Mouse (Mus musculus): ENCODE results near the gene Cnot10. TPM values are rescaled to one million over a fixed set of nuclear protein-coding genes. Genes with fewer than 3 reads are reported as not detected.
A peak's percentile ranks its signal among the peaks of the same experiment; 100 is the strongest.

Gene Cnot10
- polyA plus RNA-seq, 1 experiment from 2014 or later: 81.9 TPM

- Histone ChIP-seq H3K4me3 (replicated peaks) (peak overlapping the region; percentile 21; the same call in 1 of the 2 replicates), H3K36me3 (no peaks in the 10 kb centered on the region), H3K4me1 (replicated peaks) (peaks cover 63% of the 10 kb centered on the region), H3K4me2 (peak overlapping the region; percentile 46), H3K9ac (replicated peaks) (no peak overlapping the region), H3K9me3 (no peaks in the 10 kb centered on the region), H3K27me3 (no peaks in the 10 kb centered on the region), H3K27ac (peak overlapping the region; percentile 72)
- WGBS: 16% methylated on average over 9 of the region's 9 CpGs
- no peak; the same call in 1 of the 2 replicates for ATAC-seq (ENCODE audit: insufficient number of reproducible peaks, insufficient read depth, low FRiP score, low TSS enrichment, low read depth)
Observed at GRCm38 (mm10) chr9:114544754-114545393, 95.1 kb downstream of the Cnot10 start.

GRCm38 (mm10) chr9:114543882-114544753, 95.9 kb downstream of the Cnot10 start:
- Histone ChIP-seq H3K9ac (replicated peaks) (no peak overlapping the region), H3K27me3 (no peaks in the 10 kb centered on the region), H3K36me3 (no peaks in the 10 kb centered on the region), H3K9me3 (no peaks in the 10 kb centered on the region), H3K27ac (peak overlapping the region; percentile 72; the same call in 1 of the 2 replicates), H3K4me1 (replicated peaks) (peaks cover 59% of the 10 kb centered on the region), H3K4me2 (peak overlapping the region; percentile 46), H3K4me3 (replicated peaks) (peak overlapping the region; percentile 21)
- 17% methylated on average over 17 of the region's 17 CpGs for WGBS
- ATAC-seq (ENCODE audit: insufficient number of reproducible peaks, insufficient read depth, low FRiP score, low TSS enrichment, low read depth): peak; percentile 28; the same call in 1 of the 2 replicates

- Histone ChIP-seq H3K27me3 (no peaks in the 10 kb centered on the region), H3K4me2 (no peak overlapping the region), H3K4me3 (replicated peaks) (no peak overlapping the region), H3K9me3 (no peaks in the 10 kb centered on the region), H3K9ac (replicated peaks) (no peak overlapping the region), H3K27ac (no peak overlapping the region), H3K36me3 (no peaks in the 10 kb centered on the region), H3K4me1 (replicated peaks) (peaks cover 59% of the 10 kb centered on the region)
- 39% methylated on average over 1 of the region's 1 CpGs for WGBS
- ATAC-seq (ENCODE audit: insufficient number of reproducible peaks, insufficient read depth, low FRiP score, low TSS enrichment, low read depth): no peak
Observed at GRCm38 (mm10) chr9:114541279-114541741, 98.7 kb downstream of the Cnot10 start.

- Histone ChIP-seq H3K4me3 (replicated peaks) (no peak overlapping the region), H3K4me1 (replicated peaks) (peaks cover 37% of the 10 kb centered on the region), H3K9ac (replicated peaks) (no peak overlapping the region), H3K27ac (peak overlapping the region; percentile 17; the same call in 1 of the 2 replicates), H3K27me3 (no peaks in the 10 kb centered on the region), H3K4me2 (no peak overlapping the region), H3K9me3 (no peaks in the 10 kb centered on the region), H3K36me3 (no peaks in the 10 kb centered on the region)
- no peak for ATAC-seq (ENCODE audit: insufficient number of reproducible peaks, insufficient read depth, low FRiP score, low TSS enrichment, low read depth)
- 56% methylated on average over 7 of the region's 7 CpGs for WGBS
Observed at GRCm38 (mm10) chr9:114538996-114539563, 100.9 kb downstream of the Cnot10 start.

GRCm38 (mm10) chr9:114536628-114537027, 103.4 kb downstream of the Cnot10 start:
- no peak overlapping the region for H3K4me2 ChIP-seq
- H3K36me3 ChIP-seq: no peaks in the 10 kb centered on the region
- H3K4me3 ChIP-seq (replicated peaks): no peak overlapping the region
- ATAC-seq (ENCODE audit: insufficient number of reproducible peaks, insufficient read depth, low FRiP score, low TSS enrichment, low read depth): no peak; the same call in 1 of the 2 replicates
- no peak overlapping the region for H3K9ac ChIP-seq (replicated peaks)
- 12% methylated on average over 2 of the region's 2 CpGs for WGBS
- H3K4me1 ChIP-seq (replicated peaks): peaks cover 41% of the 10 kb centered on the region
- H3K27ac ChIP-seq: peak overlapping the region; percentile 36; the same call in 1 of the 2 replicates
- no peaks in the 10 kb centered on the region for H3K9me3 ChIP-seq
- no peaks in the 10 kb centered on the region for H3K27me3 ChIP-seq

Other genes starting within 250 kb of the Cnot10 start
- gene Crtap, start 249.5 kb downstream of the Cnot10 start, polyA plus RNA-seq (2016; fragmentation: Nextera tagmentation; extraction: Ambion mirVana): 89.0 and 92.9 TPM in 2 replicates
- gene Glb1, start 239.1 kb downstream of the Cnot10 start, polyA plus RNA-seq (2016; fragmentation: Nextera tagmentation; extraction: Ambion mirVana): 25.0 and 27.2 TPM in 2 replicates
- gene Tmppe, start 239.1 kb downstream of the Cnot10 start, polyA plus RNA-seq (2016; fragmentation: Nextera tagmentation; extraction: Ambion mirVana): 10.2 and 10.7 TPM in 2 replicates
- not detected in 2 replicates for gene Ccr4, start 135.3 kb downstream of the Cnot10 start, polyA plus RNA-seq (2016; fragmentation: Nextera tagmentation; extraction: Ambion mirVana)
- 0.41 and 0.70 TPM in 2 replicates for gene C130032M10Rik, start 124.5 kb downstream of the Cnot10 start, polyA plus RNA-seq (2016; fragmentation: Nextera tagmentation; extraction: Ambion mirVana)
- gene Trim71, start 75.8 kb downstream of the Cnot10 start, polyA plus RNA-seq (2016; fragmentation: Nextera tagmentation; extraction: Ambion mirVana): 1.6 and 2.3 TPM in 2 replicates
- 69.0 and 77.4 TPM in 2 replicates for gene Dync1li1, start 48.6 kb upstream of the Cnot10 start, polyA plus RNA-seq (2016; fragmentation: Nextera tagmentation; extraction: Ambion mirVana)
- 24.9 and 26.1 TPM in 2 replicates for gene Cmtm6, start 90.9 kb upstream of the Cnot10 start, polyA plus RNA-seq (2016; fragmentation: Nextera tagmentation; extraction: Ambion mirVana)
- 78.6 and 80.9 TPM in 2 replicates for gene Cmtm7, start 141.7 kb upstream of the Cnot10 start, polyA plus RNA-seq (2016; fragmentation: Nextera tagmentation; extraction: Ambion mirVana)
- 18.8 and 20.1 TPM in 2 replicates for gene Cmtm8, start 204.0 kb upstream of the Cnot10 start, polyA plus RNA-seq (2016; fragmentation: Nextera tagmentation; extraction: Ambion mirVana)

All from limb, embryonic 12.5 days (tissue).